Mouse (Mus musculus) G1E (cell line): ENCODE measurements around the gene Adora1. TPM values are rescaled to one million over a fixed set of nuclear protein-coding genes. Genes with fewer than 3 reads are reported as not detected.

Experiments
- ATAC-seq: 2 replicates; pipeline ENCODE4 v1.8.0; 2016; ENCODE audit warnings: mild to moderate bottlenecking; ENCODE audit not compliant: insufficient number of reproducible peaks, poor library complexity, low FRiP score, severe bottlenecking; ENCODE audit errors: extremely low read depth
- DNase-seq: peaks from one replicate; pipeline ENCODE4 v3.0.0; 2012; ENCODE audit warnings: low spot score
- H3K27me3 ChIP-seq: 2 replicates; pipeline ENCODE4 v1.6.1; 2012; ENCODE audit warnings: mild to moderate bottlenecking, low read length, inconsistent platforms; ENCODE audit not compliant: insufficient read depth
- H3K36me3 ChIP-seq: replicated peaks from 2 replicates; pipeline ENCODE3; 2012; ENCODE audit warnings: mild to moderate bottlenecking, inconsistent platforms
- H3K4me1 ChIP-seq: 2 replicates; pipeline ENCODE4 v1.6.1; 2012; ENCODE audit warnings: low read depth, low read length, inconsistent platforms, mixed read lengths; ENCODE audit not compliant: insufficient read depth
- H3K4me3 ChIP-seq: 2 replicates; pipeline ENCODE4 v1.5.1; 2012; ENCODE audit warnings: low read depth, mild to moderate bottlenecking, inconsistent platforms, low read length, moderate library complexity, mixed read lengths
- H3K9me3 ChIP-seq: replicated peaks from 2 replicates; pipeline ENCODE4 v1.6.1; 2012; ENCODE audit warnings: inconsistent platforms
- CTCF ChIP-seq: IDR thresholded peaks from 2 replicates; pipeline ENCODE4 v1.5.1; 2012; ENCODE audit warnings: low read depth, low read length, inconsistent platforms, mixed read lengths
- GATA1 ChIP-seq: IDR thresholded peaks from 2 replicates; pipeline ENCODE4 v1.6.1; 2012; ENCODE audit warnings: borderline replicate concordance, low read length, inconsistent platforms, mixed read lengths
- GATA2 ChIP-seq: IDR thresholded peaks from 2 replicates; pipeline ENCODE4 v1.6.1; 2012; ENCODE audit warnings: low read depth, low read length, inconsistent platforms, borderline replicate concordance
- POLR2AphosphoS5 ChIP-seq: IDR thresholded peaks from 2 replicates; pipeline ENCODE4 v1.6.1; 2012; ENCODE audit warnings: low read depth, low read length, inconsistent platforms; ENCODE audit not compliant: insufficient replicate concordance
- TAL1 ChIP-seq: conservative IDR thresholded peaks from 2 replicates; pipeline ENCODE4 v1.6.1; 2012; ENCODE audit warnings: low read depth, low read length, inconsistent platforms, mixed read lengths
- polyA plus RNA-seq: library from polyadenylated mRNA; stranded (reverse); fragments of >175 nt; gene quantifications from 2 replicates; pipeline ENCODE4 v1.2.3, GENCODE M21; 2012
- total RNA-seq, 2 experiments: library from RNA; stranded (forward) in 1 of 2; stranded (reverse) in 1 of 2; fragments of 200-1000 nt in 1 of 2; fragments of >200 nt in 1 of 2; fragmentation: Nextera tagmentation in 1 of 2; gene quantifications; 2 replicates each; pipeline ENCODE4 v1.2.3; 2014 to 2017

The Adora1 gene
- total and polyA plus RNA-seq, 3 experiments: 0.16 TPM; not detected in 2

- no peaks in the 10 kb centered on the region for H3K36me3 ChIP-seq
- H3K4me3 ChIP-seq: no peak overlapping the region
- peaks cover 57% of the 10 kb centered on the region for H3K27me3 ChIP-seq
- TF ChIP-seq GATA1: no peak
- TF ChIP-seq CTCF: no peak
- peaks cover 10% of the 10 kb centered on the region; the same call in 1 of the 2 replicates for H3K4me1 ChIP-seq
- no peaks in the 10 kb centered on the region for H3K9me3 ChIP-seq
- no peak for DNase-seq
- no peak for ATAC-seq
Measured at GRCm38 (mm10) chr1:134217942-134218341, 17.3 kb downstream of the Adora1 start.

GRCm38 (mm10) chr1:134217028-134217481, 18.2 kb downstream of the Adora1 start:
- no peaks in the 10 kb centered on the region for H3K9me3 ChIP-seq
- H3K27me3 ChIP-seq: peaks cover 53% of the 10 kb centered on the region
- TF ChIP-seq GATA1 (no peak), GATA2 (no peak), CTCF (no peak), POLR2AphosphoS5 (no peak), TAL1 (no peak)
- H3K36me3 ChIP-seq: no peaks in the 10 kb centered on the region
- H3K4me1 ChIP-seq: peaks cover 4% of the 10 kb centered on the region; the same call in 1 of the 2 replicates
- ATAC-seq (no peak), DNase-seq (no peak)
- H3K4me3 ChIP-seq: no peak overlapping the region

- Histone ChIP-seq H3K9me3 (no peaks in the 10 kb centered on the region), H3K4me3 (no peak overlapping the region), H3K36me3 (no peaks in the 10 kb centered on the region), H3K27me3 (peaks cover 53% of the 10 kb centered on the region), H3K4me1 (no peaks in the 10 kb centered on the region)
- TF ChIP-seq GATA2 (no peak), TAL1 (no peak), POLR2AphosphoS5 (no peak), CTCF (no peak), GATA1 (no peak)
- ATAC-seq: no peak
- no peak for DNase-seq
Measured at GRCm38 (mm10) chr1:134216629-134216971, 18.6 kb downstream of the Adora1 start.

GRCm38 (mm10) chr1:134215751-134216628, 19.2 kb downstream of the Adora1 start:
- DNase-seq (no peak), ATAC-seq (no peak)
- peaks cover 55% of the 10 kb centered on the region for H3K27me3 ChIP-seq

GRCm38 (mm10) chr1:134215059-134215458, 20.2 kb downstream of the Adora1 start:
- TF ChIP-seq CTCF (no peak), POLR2AphosphoS5 (no peak), GATA2 (no peak), GATA1 (no peak)
- DNase-seq (no peak), ATAC-seq (no peak)
- Histone ChIP-seq H3K27me3 (peaks cover 62% of the 10 kb centered on the region), H3K36me3 (no peaks in the 10 kb centered on the region), H3K4me3 (no peak overlapping the region), H3K9me3 (no peaks in the 10 kb centered on the region), H3K4me1 (no peaks in the 10 kb centered on the region)

More at GRCm38 (mm10) chr1:134215751-134216628, 19.2 kb downstream of the Adora1 start:
- Histone ChIP-seq H3K4me1 (no peaks in the 10 kb centered on the region), H3K4me3 (no peak overlapping the region), H3K9me3 (no peaks in the 10 kb centered on the region), H3K36me3 (no peaks in the 10 kb centered on the region)
- TF ChIP-seq GATA1: no peak
- no peak for TF ChIP-seq POLR2AphosphoS5
- no peak for TF ChIP-seq GATA2
- TF ChIP-seq CTCF: no peak
- TF ChIP-seq TAL1: no peak

GRCm38 (mm10) chr1:134213405-134213804, 21.8 kb downstream of the Adora1 start:
- no peaks in the 10 kb centered on the region for H3K9me3 ChIP-seq
- no peaks in the 10 kb centered on the region for H3K4me1 ChIP-seq
- H3K27me3 ChIP-seq: peaks cover 58% of the 10 kb centered on the region
- no peaks in the 10 kb centered on the region for H3K36me3 ChIP-seq
- DNase-seq: no peak
- TF ChIP-seq GATA1: no peak
- TF ChIP-seq POLR2AphosphoS5: no peak
- no peak for TF ChIP-seq CTCF
- no peak for TF ChIP-seq TAL1
- no peak for TF ChIP-seq GATA2
- ATAC-seq: no peak
- H3K4me3 ChIP-seq: no peak overlapping the region
